Mouse (Mus musculus) stomach, postnatal 0 days (tissue): ENCODE measurements around the gene Ppm1h.

Experiments
- CTCF ChIP-seq: IDR thresholded peaks from 2 replicates; pipeline ENCODE4 v1.5.1; 2016; ENCODE audit warnings: antibody characterized with exemption, low read depth, mild to moderate bottlenecking, moderate library complexity
- EP300 ChIP-seq: optimal IDR thresholded peaks from 2 replicates; pipeline ENCODE3; 2016; ENCODE audit warnings: antibody characterized with exemption

DNA sequence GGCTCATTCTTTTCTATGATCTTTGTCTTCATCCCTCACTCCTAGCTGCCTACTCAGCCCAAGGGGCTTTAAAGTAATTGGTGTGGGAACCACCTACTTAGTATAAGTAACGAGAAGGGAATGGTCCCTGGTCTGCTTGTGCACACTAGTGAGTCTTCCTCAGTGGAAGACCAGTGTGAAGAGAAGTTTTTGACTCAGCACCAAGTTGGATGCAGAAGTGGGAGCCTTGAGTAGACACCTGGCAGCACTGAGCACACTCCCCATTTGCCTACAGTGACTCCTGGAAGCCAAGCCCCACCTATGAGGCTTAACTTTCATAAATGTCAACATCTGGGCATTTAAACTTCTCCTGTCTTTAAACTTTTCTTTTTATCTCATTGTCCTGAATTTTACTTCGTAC is 81.2 kb downstream of the Ppm1h start:
- TF ChIP-seq CTCF (no peak), EP300 (no peak)
